Mouse (Mus musculus): ENCODE measurements at regions not wholly inside any gene's neighbourhood (a gene's known extent, or its start where the extent isn't known, plus 50 kb on each side); places are given as distances from the start of the nearest gene placed in this dataset.

- H3K9me3 ChIP-seq (ENCODE audit: control insufficient read depth, low read length), result no peaks in the 10 kb centered on the region
- ATAC-seq (ENCODE audit: low read depth), result no peak
- no peak overlapping the region for H3K27ac ChIP-seq (ENCODE audit: low read depth, low read length)
- H3K4me2 ChIP-seq (ENCODE audit: low read depth, low read length), result no peak overlapping the region
- H3K9ac ChIP-seq (replicated peaks; ENCODE audit: low read depth, low read length), result no peak overlapping the region
- H3K4me3 ChIP-seq (ENCODE audit: low read depth, low read length), result no peak overlapping the region
- no peaks in the 10 kb centered on the region for H3K4me1 ChIP-seq (ENCODE audit: control insufficient read depth, insufficient read depth, low read length)
- H3K36me3 ChIP-seq (ENCODE audit: control insufficient read depth, insufficient read depth, low read length), result no peaks in the 10 kb centered on the region
- H3K27me3 ChIP-seq (ENCODE audit: control insufficient read depth, insufficient read depth, low read length), result no peaks in the 10 kb centered on the region
- WGBS, result 96% methylated on average over 9 of the region's 9 CpGs
These were observed 301.1 kb downstream of the Xpnpep1 start for GRCm38 (mm10) chr19:52738946-52739345.

- no peaks in the 10 kb centered on the region for H3K9me3 ChIP-seq (ENCODE audit: control insufficient read depth, low read length)
- ATAC-seq (ENCODE audit: low read depth), result no peak
- H3K27ac ChIP-seq (ENCODE audit: low read depth, low read length), result no peak overlapping the region
- H3K27me3 ChIP-seq (ENCODE audit: control insufficient read depth, insufficient read depth, low read length), result no peaks in the 10 kb centered on the region
- no peak overlapping the region for H3K9ac ChIP-seq (replicated peaks; ENCODE audit: low read depth, low read length)
- no peak overlapping the region for H3K4me3 ChIP-seq (ENCODE audit: low read depth, low read length)
- 32% methylated on average over 1 of the region's 1 CpGs for WGBS
- H3K36me3 ChIP-seq (ENCODE audit: control insufficient read depth, insufficient read depth, low read length), result no peaks in the 10 kb centered on the region
- H3K4me1 ChIP-seq (ENCODE audit: control insufficient read depth, insufficient read depth, low read length), result no peaks in the 10 kb centered on the region
- no peak overlapping the region for H3K4me2 ChIP-seq (ENCODE audit: low read depth, low read length)
These were observed 318.2 kb downstream of the Xpnpep1 start for GRCm38 (mm10) chr19:52721776-52722175.

- H3K4me1 ChIP-seq (ENCODE audit: control insufficient read depth, insufficient read depth, low read length), result no peaks in the 10 kb centered on the region
- H3K27me3 ChIP-seq (ENCODE audit: control insufficient read depth, insufficient read depth, low read length), result no peaks in the 10 kb centered on the region
- no peak overlapping the region for H3K4me2 ChIP-seq (ENCODE audit: low read depth, low read length)
- no peak overlapping the region for H3K4me3 ChIP-seq (ENCODE audit: low read depth, low read length)
- WGBS, result 74% methylated on average over 5 of the region's 5 CpGs
- no peak for ATAC-seq (ENCODE audit: low read depth)
- no peak overlapping the region for H3K27ac ChIP-seq (ENCODE audit: low read depth, low read length)
- no peaks in the 10 kb centered on the region for H3K36me3 ChIP-seq (ENCODE audit: control insufficient read depth, insufficient read depth, low read length)
- no peak overlapping the region for H3K9ac ChIP-seq (replicated peaks; ENCODE audit: low read depth, low read length)
- no peaks in the 10 kb centered on the region for H3K9me3 ChIP-seq (ENCODE audit: control insufficient read depth, low read length)
These were observed 324.7 kb downstream of the Xpnpep1 start for GRCm38 (mm10) chr19:52715359-52715758.

GRCm38 (mm10) chr19:52707679-52708078 lies 332.3 kb downstream of the Xpnpep1 start:
- no peak overlapping the region for H3K4me2 ChIP-seq (ENCODE audit: low read depth, low read length)
- WGBS, result 88% methylated on average over 1 of the region's 1 CpGs
- H3K9me3 ChIP-seq (ENCODE audit: control insufficient read depth, low read length), result no peaks in the 10 kb centered on the region
- no peak for ATAC-seq (ENCODE audit: low read depth)
- H3K4me3 ChIP-seq (ENCODE audit: low read depth, low read length), result no peak overlapping the region
- no peaks in the 10 kb centered on the region for H3K4me1 ChIP-seq (ENCODE audit: control insufficient read depth, insufficient read depth, low read length)
- no peaks in the 10 kb centered on the region for H3K27me3 ChIP-seq (ENCODE audit: control insufficient read depth, insufficient read depth, low read length)
- H3K9ac ChIP-seq (replicated peaks; ENCODE audit: low read depth, low read length), result no peak overlapping the region
- no peak overlapping the region for H3K27ac ChIP-seq (ENCODE audit: low read depth, low read length)
- no peaks in the 10 kb centered on the region for H3K36me3 ChIP-seq (ENCODE audit: control insufficient read depth, insufficient read depth, low read length)

GRCm38 (mm10) chr19:52661009-52661408 lies 379.0 kb downstream of the Xpnpep1 start:
- no peaks in the 10 kb centered on the region for H3K27me3 ChIP-seq (ENCODE audit: control insufficient read depth, insufficient read depth, low read length)

GRCm38 (mm10) chr19:52647066-52648046 lies 383.3 kb downstream of the Ins1 start:
- Histone ChIP-seq H3K9me3 (ENCODE audit: control insufficient read depth, low read length) (no peaks in the 10 kb centered on the region), H3K4me3 (ENCODE audit: low read depth, low read length) (no peak overlapping the region), H3K4me1 (ENCODE audit: control insufficient read depth, insufficient read depth, low read length) (peaks cover 4% of the 10 kb centered on the region; the same call in 1 of the 2 replicates), H3K36me3 (ENCODE audit: control insufficient read depth, insufficient read depth, low read length) (no peaks in the 10 kb centered on the region), H3K4me2 (ENCODE audit: low read depth, low read length) (no peak overlapping the region), H3K27me3 (ENCODE audit: control insufficient read depth, insufficient read depth, low read length) (no peaks in the 10 kb centered on the region), H3K9ac (replicated peaks; ENCODE audit: low read depth, low read length) (no peak overlapping the region), H3K27ac (ENCODE audit: low read depth, low read length) (no peak overlapping the region)
- 36% methylated on average over 17 of the region's 17 CpGs for WGBS
- peak; percentile 70 for ATAC-seq (ENCODE audit: low read depth)

More at GRCm38 (mm10) chr19:52661009-52661408, 379.0 kb downstream of the Xpnpep1 start:
- Histone ChIP-seq H3K4me2 (ENCODE audit: low read depth, low read length) (no peak overlapping the region), H3K4me1 (ENCODE audit: control insufficient read depth, insufficient read depth, low read length) (no peaks in the 10 kb centered on the region), H3K4me3 (ENCODE audit: low read depth, low read length) (no peak overlapping the region), H3K27ac (ENCODE audit: low read depth, low read length) (no peak overlapping the region), H3K9ac (replicated peaks; ENCODE audit: low read depth, low read length) (no peak overlapping the region), H3K9me3 (ENCODE audit: control insufficient read depth, low read length) (no peaks in the 10 kb centered on the region), H3K36me3 (ENCODE audit: control insufficient read depth, insufficient read depth, low read length) (no peaks in the 10 kb centered on the region)
- ATAC-seq (ENCODE audit: low read depth), result no peak
- 64% methylated on average over 5 of the region's 5 CpGs for WGBS

- H3K4me3 ChIP-seq (ENCODE audit: low read depth, low read length), result no peak overlapping the region
- no peaks in the 10 kb centered on the region for H3K36me3 ChIP-seq (ENCODE audit: control insufficient read depth, insufficient read depth, low read length)
- no peaks in the 10 kb centered on the region for H3K4me1 ChIP-seq (ENCODE audit: control insufficient read depth, insufficient read depth, low read length)
- 63% methylated on average over 5 of the region's 5 CpGs for WGBS
- no peak overlapping the region for H3K9ac ChIP-seq (replicated peaks; ENCODE audit: low read depth, low read length)
- ATAC-seq (ENCODE audit: low read depth), result no peak
- no peaks in the 10 kb centered on the region for H3K27me3 ChIP-seq (ENCODE audit: control insufficient read depth, insufficient read depth, low read length)
- H3K9me3 ChIP-seq (ENCODE audit: control insufficient read depth, low read length), result no peaks in the 10 kb centered on the region
- H3K27ac ChIP-seq (ENCODE audit: low read depth, low read length), result no peak overlapping the region
- no peak overlapping the region for H3K4me2 ChIP-seq (ENCODE audit: low read depth, low read length)
These were observed 376.1 kb downstream of the Ins1 start for GRCm38 (mm10) chr19:52640228-52640627.

- WGBS, result 89% methylated on average over 4 of the region's 4 CpGs
- H3K4me3 ChIP-seq (ENCODE audit: low read depth, low read length), result no peak overlapping the region
- no peak overlapping the region for H3K9ac ChIP-seq (replicated peaks; ENCODE audit: low read depth, low read length)
- H3K4me2 ChIP-seq (ENCODE audit: low read depth, low read length), result no peak overlapping the region
- H3K27me3 ChIP-seq (ENCODE audit: control insufficient read depth, insufficient read depth, low read length), result no peaks in the 10 kb centered on the region
- no peak for ATAC-seq (ENCODE audit: low read depth)
- H3K27ac ChIP-seq (ENCODE audit: low read depth, low read length), result no peak overlapping the region
- no peaks in the 10 kb centered on the region for H3K36me3 ChIP-seq (ENCODE audit: control insufficient read depth, insufficient read depth, low read length)
- H3K4me1 ChIP-seq (ENCODE audit: control insufficient read depth, insufficient read depth, low read length), result no peaks in the 10 kb centered on the region
- H3K9me3 ChIP-seq (ENCODE audit: control insufficient read depth, low read length), result no peaks in the 10 kb centered on the region
These were observed 368.4 kb downstream of the Ins1 start for GRCm38 (mm10) chr19:52632501-52632900.

GRCm38 (mm10) chr19:52624310-52624709 lies 360.2 kb downstream of the Ins1 start:
- Histone ChIP-seq H3K27ac (ENCODE audit: low read depth, low read length) (no peak overlapping the region), H3K27me3 (ENCODE audit: control insufficient read depth, insufficient read depth, low read length) (no peaks in the 10 kb centered on the region), H3K4me2 (ENCODE audit: low read depth, low read length) (no peak overlapping the region), H3K9me3 (ENCODE audit: control insufficient read depth, low read length) (no peaks in the 10 kb centered on the region), H3K4me3 (ENCODE audit: low read depth, low read length) (no peak overlapping the region), H3K36me3 (ENCODE audit: control insufficient read depth, insufficient read depth, low read length) (no peaks in the 10 kb centered on the region), H3K4me1 (ENCODE audit: control insufficient read depth, insufficient read depth, low read length) (no peaks in the 10 kb centered on the region), H3K9ac (replicated peaks; ENCODE audit: low read depth, low read length) (no peak overlapping the region)
- WGBS, result 73% methylated on average over 5 of the region's 5 CpGs
- no peak for ATAC-seq (ENCODE audit: low read depth)

Data from neural tube, embryonic 14.5 days (tissue).